Mouse (Mus musculus) limb, embryonic 14.5 days (tissue): ENCODE measurements at regions not wholly inside any gene's neighbourhood (a gene's known extent, or its start where the extent isn't known, plus 50 kb on each side); places are given as distances from the start of the nearest gene placed in this dataset.
"Not testable (repeated sequence)": the region's sequence is repeated elsewhere in the genome, so short reads cannot be mapped to it uniquely, and the experiment has no call there.

ENCODE experiments used
- ATAC-seq: fragments of 200-750 bp; cut with Nextera tagmentation; 2 replicates; pipeline ENCODE4 v1.8.0; 2017; ENCODE audit warnings: low read depth, moderate number of reproducible peaks, moderate TSS enrichment; ENCODE audit not compliant: low FRiP score
- DNase-seq: peaks from one replicate; pipeline ENCODE4 v3.0.0-alpha.2; 2015; ENCODE audit warnings: low spot score
- H3K27ac ChIP-seq: fragments of 300-500 bp; sonication (generic); replicated peaks from 2 replicates; pipeline ENCODE4 v1.5.1; 2014; ENCODE audit warnings: low read depth, mild to moderate bottlenecking, low read length, moderate library complexity, mixed read lengths
- H3K27me3 ChIP-seq: fragments of 300-500 bp; sonication (generic); 2 replicates; pipeline ENCODE4 v1.6.1; 2014; ENCODE audit warnings: low read length, mixed read lengths; ENCODE audit not compliant: control insufficient read depth, insufficient read depth
- H3K36me3 ChIP-seq: fragments of 300-500 bp; sonication (generic); 2 replicates; pipeline ENCODE4 v1.6.1; 2014; ENCODE audit warnings: mild to moderate bottlenecking, low read length, moderate library complexity, mixed read lengths; ENCODE audit not compliant: control insufficient read depth, insufficient read depth
- H3K4me1 ChIP-seq: fragments of 300-500 bp; sonication (generic); 2 replicates; pipeline ENCODE4 v1.6.1; 2014; ENCODE audit warnings: antibody characterized with exemption, low read length, mixed read lengths; ENCODE audit not compliant: control insufficient read depth, insufficient read depth
- H3K4me2 ChIP-seq: fragments of 300-500 bp; sonication (generic); replicated peaks from 2 replicates; pipeline ENCODE4 v1.6.1; 2014; ENCODE audit warnings: low read depth, mild to moderate bottlenecking, low read length, moderate library complexity; ENCODE audit not compliant: severe bottlenecking
- H3K4me3 ChIP-seq: fragments of 300-500 bp; sonication (generic); replicated peaks from 2 replicates; pipeline ENCODE4 v1.5.1; 2014; ENCODE audit warnings: low read length
- H3K9ac ChIP-seq: fragments of 300-500 bp; sonication (generic); 2 replicates; pipeline ENCODE4 v1.6.1; 2014; ENCODE audit warnings: mild to moderate bottlenecking, low read depth, low read length, moderate library complexity; ENCODE audit not compliant: severe bottlenecking
- H3K9me3 ChIP-seq: fragments of 300-500 bp; sonication (generic); 2 replicates; pipeline ENCODE4 v1.6.1; 2016; ENCODE audit warnings: low read length; ENCODE audit not compliant: control insufficient read depth
- POLR2A ChIP-seq: fragments of 200-500 bp; IDR thresholded peaks from 2 replicates; pipeline ENCODE4 v1.8.0; 2012; ENCODE audit warnings: inconsistent platforms, mild to moderate bottlenecking, moderate library complexity, borderline replicate concordance; ENCODE audit not compliant: insufficient read depth, insufficient read length; ENCODE audit errors: extremely low read depth
- WGBS: fragments of 180-500 bp; shearing (Covaris S2); extraction: QIAGEN DNeasy Blood & Tissue Kit; methylation state at CpG from one replicate; pipeline ENCODE4 v1.1.7; 2014; 5-methylcytosine and 5-hydroxymethylcytosine counted together

DNA sequence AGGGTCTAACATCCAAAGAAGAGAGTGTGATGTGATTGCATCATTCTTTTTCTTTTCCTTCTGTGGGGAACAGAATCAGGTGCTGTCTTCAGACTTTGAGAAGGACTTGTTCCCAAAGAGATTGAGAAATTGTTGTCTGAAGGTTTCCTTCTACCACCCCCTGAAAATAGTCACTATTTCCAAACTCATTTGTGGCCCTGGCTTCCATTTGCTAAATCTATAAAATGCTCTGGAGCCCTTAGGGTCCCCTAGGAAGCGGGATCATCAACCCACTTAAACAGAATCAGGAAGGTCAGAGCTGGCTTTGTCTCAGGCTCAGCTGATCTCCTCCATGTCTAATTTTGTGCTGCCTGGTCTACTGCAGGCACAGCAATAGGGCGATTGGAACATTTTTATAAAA lies 70.1 kb downstream of the Dact2 start:
- no peak overlapping the region for H3K4me3 ChIP-seq
- H3K4me2 ChIP-seq, result no peak overlapping the region
- H3K36me3 ChIP-seq, result no peaks in the 10 kb centered on the region
- no peak for TF ChIP-seq POLR2A
- H3K27ac ChIP-seq, result no peak overlapping the region
- DNase-seq, result no peak
- H3K9me3 ChIP-seq, result no peaks in the 10 kb centered on the region
- no peak for ATAC-seq
- H3K4me1 ChIP-seq, result no peaks in the 10 kb centered on the region
- no peak overlapping the region for H3K9ac ChIP-seq
- H3K27me3 ChIP-seq, result no peaks in the 10 kb centered on the region
- WGBS, result 68% methylated on average over 2 of the region's 2 CpGs

DNA sequence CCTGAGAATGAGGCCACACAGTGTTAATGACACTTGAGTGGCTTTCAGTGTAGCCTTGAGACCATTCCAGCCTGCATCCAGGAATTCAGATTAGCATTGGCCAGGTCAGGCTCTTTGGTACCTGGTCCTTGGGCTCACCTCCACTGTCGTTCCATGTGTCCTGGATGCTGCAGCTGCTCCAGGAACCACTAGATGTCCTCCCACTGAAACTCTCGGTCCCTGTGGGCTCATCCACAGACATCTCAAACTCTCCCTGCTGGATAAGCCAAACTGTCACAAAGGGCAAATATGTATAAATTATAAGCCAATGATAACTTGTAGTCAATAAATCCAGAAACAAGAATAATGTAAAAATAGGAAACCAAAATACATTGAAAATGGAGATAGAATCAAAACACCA lies 67.7 kb upstream of the Gm7358 start:
- ATAC-seq, H3K27me3 ChIP-seq, H3K9me3 ChIP-seq, H3K27ac ChIP-seq, H3K4me2 ChIP-seq, H3K9ac ChIP-seq, H3K4me1 ChIP-seq, DNase-seq, H3K4me3 ChIP-seq, H3K36me3 ChIP-seq: not testable (repeated sequence)
- WGBS, result 17% methylated on average over 2 of the region's 2 CpGs

DNA sequence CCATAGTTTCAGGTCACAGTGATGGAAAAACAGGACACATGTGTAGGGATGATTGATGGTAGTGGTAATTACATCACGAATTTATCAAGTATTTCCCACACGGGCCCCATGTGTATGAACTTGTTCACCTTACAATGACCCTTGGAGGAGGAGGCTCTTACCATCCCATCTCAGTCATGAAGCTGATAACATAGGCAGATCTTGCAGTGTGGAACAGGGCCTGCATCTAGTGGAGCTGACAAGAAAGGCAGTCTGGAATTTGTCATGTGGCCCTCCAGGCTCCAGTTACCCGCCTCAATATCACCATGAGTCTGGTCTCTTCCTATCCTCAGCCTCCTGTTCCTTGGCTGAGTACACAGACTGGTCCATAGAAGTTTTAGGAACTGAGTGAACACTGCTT lies 59.5 kb upstream of the Gm7358 start:
- no peak for ATAC-seq
- H3K27me3 ChIP-seq, result no peaks in the 10 kb centered on the region
- H3K27ac ChIP-seq, result no peak overlapping the region
- no peak overlapping the region for H3K4me2 ChIP-seq
- DNase-seq, result no peak
- no peaks in the 10 kb centered on the region for H3K36me3 ChIP-seq
- H3K4me3 ChIP-seq, result no peak overlapping the region
- H3K9ac ChIP-seq, result no peak overlapping the region
- no peaks in the 10 kb centered on the region for H3K4me1 ChIP-seq
- no peak for TF ChIP-seq POLR2A
- H3K9me3 ChIP-seq, result no peaks in the 10 kb centered on the region
- WGBS, result 51% methylated on average over 3 of the region's 3 CpGs

DNA sequence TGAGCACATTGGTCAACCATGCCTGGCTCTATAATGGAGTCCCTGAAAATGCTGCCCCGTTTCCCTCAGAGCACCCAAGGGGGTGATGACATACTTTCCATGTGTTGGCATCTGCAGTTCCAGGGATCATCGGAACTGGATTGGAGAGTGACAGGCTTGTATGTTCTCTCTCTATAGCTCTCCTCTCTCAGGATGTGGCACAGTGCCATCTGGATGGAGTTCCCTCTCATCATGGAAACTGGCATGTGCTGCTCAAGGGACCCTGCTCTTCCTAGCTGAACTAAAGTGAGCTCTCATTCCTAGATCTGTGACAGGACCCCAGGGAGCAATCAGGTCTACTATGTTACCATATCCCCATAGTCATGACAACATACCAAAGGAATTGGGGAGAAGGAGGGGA lies 56.9 kb upstream of the Gm7358 start:
- 79% methylated on average over 2 of the region's 2 CpGs for WGBS
- no peaks in the 10 kb centered on the region for H3K9me3 ChIP-seq
- no peak overlapping the region for H3K9ac ChIP-seq
- no peaks in the 10 kb centered on the region for H3K4me1 ChIP-seq
- no peaks in the 10 kb centered on the region for H3K27me3 ChIP-seq
- no peak for DNase-seq
- no peaks in the 10 kb centered on the region for H3K36me3 ChIP-seq
- no peak overlapping the region for H3K4me3 ChIP-seq
- no peak for ATAC-seq
- no peak for TF ChIP-seq POLR2A
- no peak overlapping the region for H3K4me2 ChIP-seq
- no peak overlapping the region for H3K27ac ChIP-seq

DNA sequence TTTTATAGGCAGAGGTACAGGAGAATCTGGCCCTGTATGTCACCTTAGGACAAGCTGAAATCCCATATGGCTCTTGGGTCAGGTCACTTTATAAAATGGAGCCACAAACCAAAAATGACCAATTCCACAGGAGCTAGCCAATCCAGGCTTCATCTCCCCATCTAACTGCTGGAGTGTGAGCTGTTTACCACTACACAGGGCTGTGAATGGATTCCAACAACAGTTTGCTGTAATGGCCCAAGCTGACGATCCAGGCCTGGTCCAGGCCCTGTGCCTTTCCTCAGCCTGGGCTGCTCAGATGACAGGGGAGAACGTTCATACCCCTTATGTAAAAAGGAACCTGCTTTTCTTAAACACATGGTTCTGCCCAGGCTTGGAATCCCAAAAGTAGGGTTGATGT lies 55.5 kb upstream of the Gm7358 start:
- H3K9ac ChIP-seq, result no peak overlapping the region
- no peak overlapping the region for H3K27ac ChIP-seq
- DNase-seq (no peak), ATAC-seq (no peak)
- no peaks in the 10 kb centered on the region for H3K9me3 ChIP-seq
- no peak overlapping the region for H3K4me3 ChIP-seq
- WGBS, result 56% methylated on average over 2 of the region's 2 CpGs
- H3K4me2 ChIP-seq, result no peak overlapping the region
- no peaks in the 10 kb centered on the region for H3K4me1 ChIP-seq
- H3K27me3 ChIP-seq, result no peaks in the 10 kb centered on the region
- TF ChIP-seq POLR2A, result no peak
- H3K36me3 ChIP-seq, result no peaks in the 10 kb centered on the region

DNA sequence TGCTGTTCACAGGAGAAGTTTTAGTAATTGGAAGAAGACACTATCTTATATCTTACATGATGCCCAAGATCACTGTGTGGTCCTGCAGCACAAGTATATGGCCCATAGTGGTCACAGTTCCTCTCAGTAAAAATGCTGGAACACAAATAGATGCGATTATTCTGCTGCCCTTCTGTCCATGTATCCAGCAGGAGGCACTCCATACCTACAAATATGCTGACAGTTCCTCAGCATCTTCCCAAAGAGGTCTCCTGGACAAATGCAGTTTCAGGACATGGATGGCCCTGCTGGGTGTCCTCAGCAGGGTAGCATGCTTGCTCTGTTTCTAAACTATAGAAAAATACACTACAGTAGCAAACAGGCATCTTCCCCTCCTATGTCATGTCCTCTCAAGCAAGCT lies 52.4 kb upstream of the Gm7358 start:
- DNase-seq, result peak; percentile 17
- not testable (repeated sequence) for ATAC-seq, H3K36me3 ChIP-seq, H3K4me3 ChIP-seq, H3K27me3 ChIP-seq, H3K9ac ChIP-seq, H3K27ac ChIP-seq, H3K4me1 ChIP-seq, H3K4me2 ChIP-seq, H3K9me3 ChIP-seq
- WGBS, result 0% methylated on average over 1 of the region's 1 CpGs
